Mouse (Mus musculus) liver, postnatal 0 days (tissue): ENCODE data around the gene Acads. TPM values are rescaled to one million over a fixed set of nuclear protein-coding genes. Genes with fewer than 3 reads are reported as not detected.

Source experiments
- ATAC-seq: fragments of 200-750 bp; cut with Nextera tagmentation; 2 replicates; pipeline ENCODE4 v1.8.0; 2017; ENCODE audit warnings: mild to moderate bottlenecking, moderate library complexity
- DNase-seq: peaks from one replicate; pipeline ENCODE4 v3.0.0-alpha.2; 2016
- H3K27ac ChIP-seq: fragments of 300-500 bp; sonication (generic); 2 replicates; pipeline ENCODE4 v1.5.1; 2014; ENCODE audit warnings: antibody characterized with exemption, moderate library complexity, mild to moderate bottlenecking, low read depth
- H3K27me3 ChIP-seq: fragments of 300-500 bp; sonication (generic); 2 replicates; pipeline ENCODE4 v1.6.1; 2014; ENCODE audit warnings: low read length, control low read depth, mixed read lengths; ENCODE audit not compliant: insufficient read depth
- H3K36me3 ChIP-seq: fragments of 300-500 bp; sonication (generic); replicated peaks from 2 replicates; pipeline ENCODE4 v1.6.1; 2014; ENCODE audit warnings: mild to moderate bottlenecking, control low read depth, low read length, moderate library complexity, mixed read lengths; ENCODE audit not compliant: insufficient read depth
- H3K4me1 ChIP-seq: fragments of 300-500 bp; sonication (generic); 2 replicates; pipeline ENCODE4 v1.6.1; 2014; ENCODE audit warnings: antibody characterized with exemption, mild to moderate bottlenecking, control low read depth; ENCODE audit not compliant: insufficient read depth
- H3K4me2 ChIP-seq: fragments of 300-500 bp; sonication (generic); 2 replicates; pipeline ENCODE4 v1.6.1; 2014; ENCODE audit warnings: low read depth, mild to moderate bottlenecking, low read length, moderate library complexity, mixed read lengths
- H3K4me3 ChIP-seq: fragments of 300-500 bp; sonication (generic); 2 replicates; pipeline ENCODE4 v1.5.1; 2014; ENCODE audit warnings: low read depth, low read length
- H3K9ac ChIP-seq: fragments of 300-500 bp; sonication (generic); replicated peaks from 2 replicates; pipeline ENCODE4 v1.6.1; 2014; ENCODE audit warnings: mild to moderate bottlenecking, moderate library complexity
- H3K9me3 ChIP-seq: fragments of 300-500 bp; sonication (generic); 2 replicates; pipeline ENCODE4 v1.6.1; 2016; ENCODE audit warnings: mild to moderate bottlenecking, control low read depth, low read length, mixed read lengths
- CTCF ChIP-seq: sonication (generic); IDR thresholded peaks from 2 replicates; pipeline ENCODE4 v1.5.1; 2016; ENCODE audit warnings: antibody characterized with exemption, low read depth
- EP300 ChIP-seq: IDR thresholded peaks from 2 replicates; pipeline ENCODE4 v1.6.1; 2016; ENCODE audit warnings: antibody characterized with exemption, low read depth, mild to moderate bottlenecking
- WGBS: fragments of 180-500 bp; shearing (Covaris S2); extraction: QIAGEN DNeasy Blood & Tissue Kit; methylation state at CpG from one replicate; pipeline ENCODE4 v1.1.7; 2014; ENCODE audit not compliant: insufficient replicate concordance; 5-methylcytosine and 5-hydroxymethylcytosine counted together
- polyA plus RNA-seq: library from polyadenylated mRNA; unstranded; fragments of >200 nt; fragmentation: Nextera tagmentation; extraction: Ambion mirVana; gene quantifications from 2 replicates; pipeline ENCODE4 v1.2.1, GENCODE M21; 2015

Gene Acads
- polyA plus RNA-seq, 1 experiment from 2014 or later, result 93.4 TPM

DNA sequence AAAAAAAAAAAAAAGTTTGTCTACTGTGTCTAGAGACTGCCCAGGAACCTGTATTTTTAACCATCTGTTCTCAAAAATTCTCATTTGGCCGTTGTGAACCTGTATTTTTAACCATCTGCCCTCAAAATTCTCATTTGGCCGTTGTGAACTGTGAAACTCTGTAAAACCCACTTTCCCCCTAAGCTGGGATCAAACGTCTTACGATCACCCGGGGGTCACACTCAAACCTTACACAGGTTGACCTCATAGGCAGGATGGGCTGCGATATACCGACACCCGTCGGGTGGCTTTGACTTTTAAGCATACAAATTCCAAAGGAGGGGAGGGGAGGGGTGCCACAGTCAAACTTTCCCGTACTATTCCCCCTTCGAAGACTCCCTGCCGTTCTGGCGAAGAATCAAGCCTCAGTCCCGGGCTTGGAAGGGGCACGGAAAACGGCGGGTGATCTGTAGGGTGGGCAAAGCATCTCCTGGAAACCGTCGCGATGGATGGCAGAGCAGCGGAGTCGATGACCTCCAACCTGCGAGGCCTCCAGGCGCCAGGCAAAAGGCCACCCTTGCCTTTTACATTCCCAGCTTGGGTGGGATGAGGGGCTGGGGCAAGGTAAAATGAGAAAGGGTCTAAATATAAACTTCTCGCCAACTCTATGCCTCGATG lies 37.9 kb upstream of the Acads start:
- WGBS, result under 1% methylated on average over 26 of the region's 26 CpGs
- H3K9ac ChIP-seq, result peak overlapping the region; percentile 89
- ATAC-seq, result no peak
- no peaks in the 10 kb centered on the region for H3K27me3 ChIP-seq
- peak overlapping the region; percentile 93 for H3K4me2 ChIP-seq
- H3K9me3 ChIP-seq, result no peaks in the 10 kb centered on the region
- no peak for TF ChIP-seq CTCF
- TF ChIP-seq EP300, result no peak
- peak overlapping the region; percentile 68 for H3K27ac ChIP-seq
- DNase-seq, result peak; percentile 44
- H3K4me1 ChIP-seq, result peaks cover 57% of the 10 kb centered on the region
- H3K36me3 ChIP-seq, result no peaks in the 10 kb centered on the region
- H3K4me3 ChIP-seq, result peak overlapping the region; percentile 84

DNA sequence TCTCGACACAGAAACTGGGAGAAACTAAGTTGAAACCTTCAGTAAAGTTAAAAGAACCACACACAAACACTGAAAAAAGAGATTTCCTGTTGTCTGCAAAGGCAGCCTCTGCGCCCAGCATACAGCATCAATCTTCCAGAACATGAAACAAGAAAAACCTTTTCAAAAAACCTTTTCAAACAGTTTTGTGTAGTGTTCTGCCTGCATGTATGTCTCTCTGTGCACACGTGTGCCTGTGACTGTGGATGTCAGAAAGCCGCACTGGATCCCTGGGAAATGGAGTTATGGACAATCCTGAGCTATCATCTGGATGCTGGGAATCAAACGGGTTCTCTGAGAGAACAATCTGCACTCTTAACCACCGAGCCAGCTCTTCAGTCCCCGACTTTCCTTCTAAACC lies 37.3 kb upstream of the Acads start:
- H3K27me3 ChIP-seq, result no peaks in the 10 kb centered on the region
- no peaks in the 10 kb centered on the region for H3K9me3 ChIP-seq
- no peak for TF ChIP-seq CTCF
- TF ChIP-seq EP300, result no peak
- peak overlapping the region; percentile 93 for H3K4me2 ChIP-seq
- peak overlapping the region; percentile 61; the same call in 1 of the 2 replicates for H3K27ac ChIP-seq
- DNase-seq (no peak), ATAC-seq (no peak)
- peak overlapping the region; percentile 89 for H3K9ac ChIP-seq
- peak overlapping the region; percentile 84 for H3K4me3 ChIP-seq
- H3K36me3 ChIP-seq, result no peaks in the 10 kb centered on the region
- 25% methylated on average over 7 of the region's 7 CpGs for WGBS
- peaks cover 58% of the 10 kb centered on the region for H3K4me1 ChIP-seq

DNA sequence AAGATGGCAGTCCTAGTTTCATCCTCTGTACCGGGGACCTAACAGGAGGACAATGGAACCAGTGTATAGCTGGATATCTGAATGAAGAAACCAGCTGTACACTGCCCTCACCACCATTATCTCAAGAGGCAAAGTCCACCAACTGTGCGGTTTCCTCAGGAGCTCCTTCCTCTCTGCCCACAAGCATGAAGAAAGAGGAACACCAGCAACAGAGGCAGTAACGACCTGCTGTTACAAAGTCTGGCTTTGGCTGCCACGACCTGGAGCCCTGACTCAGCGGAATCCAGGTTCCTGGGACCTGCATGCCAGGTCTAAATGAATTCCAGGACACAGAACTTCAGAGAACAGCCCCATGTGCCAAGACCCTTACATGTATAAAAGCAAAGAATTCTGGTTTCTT lies 36.7 kb upstream of the Acads start:
- DNase-seq, result peak; percentile 61
- Histone ChIP-seq H3K27me3 (no peaks in the 10 kb centered on the region), H3K4me1 (peaks cover 54% of the 10 kb centered on the region), H3K4me3 (peak overlapping the region; percentile 84), H3K4me2 (peak overlapping the region; percentile 93), H3K9me3 (no peaks in the 10 kb centered on the region), H3K9ac (peak overlapping the region; percentile 47; the same call in 1 of the 2 replicates), H3K36me3 (peaks cover 3% of the 10 kb centered on the region; the same call in 1 of the 2 replicates), H3K27ac (peak overlapping the region; percentile 61)
- ATAC-seq, result no peak
- TF ChIP-seq CTCF, result no peak
- TF ChIP-seq EP300, result no peak
- 9% methylated on average over 5 of the region's 5 CpGs for WGBS

DNA sequence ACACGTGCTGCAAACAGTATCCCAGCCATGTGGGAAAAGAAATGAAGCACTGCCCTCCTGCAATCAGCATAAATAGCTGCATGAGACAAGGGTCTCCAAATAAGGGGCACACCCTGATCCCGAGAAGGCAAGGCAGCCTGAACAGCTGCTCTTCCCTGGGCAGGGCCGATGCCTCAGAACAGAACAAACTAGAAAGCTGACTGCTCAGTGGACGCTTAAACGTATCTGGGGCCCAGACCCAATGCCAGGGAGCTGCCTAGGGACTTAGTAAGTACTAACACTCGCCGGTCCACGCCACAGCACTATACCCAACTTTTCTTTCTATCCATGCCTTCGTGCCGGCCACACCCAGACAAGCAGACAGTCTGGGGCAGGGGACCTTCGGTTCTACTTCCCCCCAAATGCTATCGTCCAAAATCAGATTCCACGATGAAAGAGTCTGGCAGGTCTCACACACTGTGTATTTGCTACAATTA lies 36.0 kb upstream of the Acads start:
- 27% methylated on average over 13 of the region's 13 CpGs for WGBS
- no peaks in the 10 kb centered on the region for H3K9me3 ChIP-seq
- TF ChIP-seq CTCF, result no peak
- TF ChIP-seq EP300, result no peak
- H3K4me1 ChIP-seq, result peaks cover 55% of the 10 kb centered on the region
- no peak for ATAC-seq
- peak overlapping the region; percentile 93 for H3K4me2 ChIP-seq
- H3K27ac ChIP-seq, result peak overlapping the region; percentile 61
- DNase-seq, result no peak
- peak overlapping the region; percentile 47 for H3K9ac ChIP-seq
- no peaks in the 10 kb centered on the region for H3K27me3 ChIP-seq
- peaks cover 9% of the 10 kb centered on the region for H3K36me3 ChIP-seq
- H3K4me3 ChIP-seq, result peak overlapping the region; percentile 84

DNA sequence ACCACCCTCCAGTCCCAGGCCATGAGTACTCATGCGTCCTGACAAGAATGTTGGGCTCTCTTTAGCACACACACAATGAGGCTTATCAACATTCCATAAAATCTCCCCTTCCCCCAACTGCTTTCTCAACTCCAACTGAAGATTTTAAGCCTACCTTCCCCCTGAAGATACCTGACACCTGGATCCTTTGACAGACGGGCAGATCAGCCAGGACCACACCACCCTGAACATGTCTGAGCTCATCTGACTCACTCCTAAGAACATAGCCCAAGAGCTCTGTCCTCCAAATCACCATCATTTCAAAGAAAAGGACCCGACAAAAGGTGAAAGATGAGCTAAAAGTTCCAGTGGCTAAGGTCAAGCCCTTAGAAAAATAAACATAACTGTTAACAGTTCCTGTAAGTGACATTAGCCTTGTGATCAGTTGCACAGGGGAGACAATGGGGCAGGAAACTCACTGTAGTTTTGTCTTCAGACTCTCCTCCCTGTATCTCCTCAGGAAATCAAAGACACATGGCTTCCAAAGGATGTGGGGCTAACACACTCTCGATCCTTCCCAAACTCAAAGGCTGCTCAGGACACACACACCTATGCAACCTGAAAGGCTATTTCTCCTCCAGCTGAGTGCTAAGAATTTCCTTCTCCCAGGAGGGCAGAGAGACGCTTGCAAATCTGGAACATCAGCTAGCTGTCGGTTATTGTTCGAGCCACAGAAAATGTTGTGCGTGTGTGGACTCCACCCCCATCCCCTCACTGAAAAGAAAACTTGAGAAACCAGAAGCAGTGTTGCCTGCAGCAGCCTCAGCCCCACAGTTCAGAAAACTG lies 33.2 kb upstream of the Acads start:
- Histone ChIP-seq H3K27me3 (no peaks in the 10 kb centered on the region), H3K4me2 (no peak overlapping the region), H3K9me3 (no peaks in the 10 kb centered on the region), H3K4me1 (peaks cover 52% of the 10 kb centered on the region), H3K9ac (no peak overlapping the region), H3K36me3 (peaks cover 24% of the 10 kb centered on the region), H3K4me3 (no peak overlapping the region), H3K27ac (0 out of 2 replicates have a peak overlapping the region, but pooled peaks have one; percentile 23)
- DNase-seq, result no peak
- TF ChIP-seq EP300 (no peak), CTCF (no peak)
- ATAC-seq, result no peak
- WGBS, result 47% methylated on average over 8 of the region's 8 CpGs

DNA sequence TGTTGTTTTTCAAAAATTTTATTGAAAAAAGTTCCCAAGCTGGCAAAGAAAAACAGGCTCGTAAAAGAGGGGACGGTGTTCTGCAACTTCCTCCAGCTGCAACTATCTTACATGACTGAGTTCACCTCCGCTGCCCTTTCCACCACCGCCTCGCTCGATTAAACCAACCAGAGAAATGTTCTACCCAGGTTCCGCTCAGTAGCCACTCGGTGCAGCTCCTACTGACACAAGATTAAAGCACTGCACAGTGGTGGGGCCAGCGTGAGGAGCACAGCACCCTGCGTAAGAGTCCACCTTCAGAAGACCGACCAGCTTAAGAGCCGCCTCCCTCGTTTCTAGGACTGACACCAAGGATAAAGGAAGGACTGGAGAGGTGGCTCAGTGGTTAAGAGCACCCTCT lies 32.3 kb upstream of the Acads start:
- Histone ChIP-seq H3K27me3 (no peaks in the 10 kb centered on the region), H3K9me3 (no peaks in the 10 kb centered on the region), H3K36me3 (peaks cover 32% of the 10 kb centered on the region), H3K27ac (0 out of 2 replicates have a peak overlapping the region, but pooled peaks have one; percentile 24), H3K4me3 (no peak overlapping the region), H3K4me2 (no peak overlapping the region), H3K9ac (no peak overlapping the region), H3K4me1 (peaks cover 51% of the 10 kb centered on the region)
- DNase-seq, result no peak
- ATAC-seq, result no peak
- WGBS, result 72% methylated on average over 13 of the region's 13 CpGs
- TF ChIP-seq CTCF, result no peak
- no peak for TF ChIP-seq EP300
